Comparison of ENCODE assay signal across 21 mouse cellular contexts in the genomic region with DNA sequence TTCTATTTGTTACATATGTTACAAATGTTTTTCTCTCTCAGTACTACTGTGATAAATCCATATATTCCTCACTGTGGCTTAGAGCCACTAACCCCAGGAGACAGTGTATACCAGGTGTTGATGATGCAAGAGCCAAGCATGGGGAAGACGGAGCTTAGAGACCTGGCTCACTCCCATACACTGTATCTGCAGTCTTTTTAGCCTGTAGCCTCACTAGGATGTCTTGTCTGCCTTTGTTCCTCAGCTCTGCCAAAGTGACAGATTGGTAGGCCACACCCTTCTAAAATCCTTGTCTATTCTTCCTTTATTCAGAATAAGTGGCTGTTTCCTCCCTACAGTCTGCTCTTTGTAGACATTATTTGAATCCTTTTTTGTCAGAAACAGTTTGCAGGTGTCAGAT. TPM values are rescaled to one million over a fixed set of nuclear protein-coding genes. Genes with fewer than 3 reads are reported as not detected.
DNase-seq lines count a peak whose midpoint lies in the region; ATAC-seq and TF ChIP-seq lines count a peak whose summit lies in the region.
"Had no signal": no experiment of that assay in that cellular context is flagged by ENCODE, and none has a peak within 500 bp of the region (broad histone marks: within the 10 kb centered on the region; RNA-seq: fewer than 3 reads in every experiment).

No protein-coding gene starts in this region.

- H3K9ac ChIP-seq in hindbrain, embryonic 16.5 days (ENCODE audit: low read depth, low read length), result no peak overlapping the region
- H3K9ac ChIP-seq in hindbrain, embryonic 12.5 days, result no peak overlapping the region
- no peak overlapping the region for H3K9ac ChIP-seq in intestine, postnatal 0 days (ENCODE audit: low read depth, low read length)
- H3K9ac ChIP-seq: heart, embryonic 15.5 days; neural tube, embryonic 12.5 days had no signal

- TF ChIP-seq POLR2A in cerebellum, adult 2 months (IDR thresholded peaks at IDR 0.05; ENCODE audit: borderline replicate concordance, insufficient read depth, low read length), result no peak

- H3K27me3 ChIP-seq in cerebellum, adult 2 months (ENCODE audit: control insufficient read depth, insufficient read depth, low read length), result no peaks in the 10 kb centered on the region
- no peaks in the 10 kb centered on the region for H3K27me3 ChIP-seq in hindbrain, embryonic 16.5 days (replicated peaks; ENCODE audit: control insufficient read depth, insufficient read depth, low read length)
- no peaks in the 10 kb centered on the region for H3K27me3 ChIP-seq in hindbrain, embryonic 12.5 days
- H3K27me3 ChIP-seq in intestine, postnatal 0 days (replicated peaks; ENCODE audit: control insufficient read depth, insufficient read depth, low read length), result no peaks in the 10 kb centered on the region
- H3K27me3 ChIP-seq: heart, embryonic 15.5 days; megakaryocyte, embryonic 14.5 days; neural tube, embryonic 12.5 days had no signal

- ATAC-seq in hindbrain, embryonic 16.5 days, result 0 out of 2 replicates have a peak, but pooled peaks have one; percentile 32
- no peak for ATAC-seq in hindbrain, embryonic 12.5 days (ENCODE audit: low FRiP score)
- ATAC-seq in intestine, postnatal 0 days, result no peak

- H3K4me1 ChIP-seq in cerebellum, adult 2 months (ENCODE audit: control insufficient read depth, insufficient read depth, low read length), result peaks cover 24% of the 10 kb centered on the region
- no peaks in the 10 kb centered on the region for H3K4me1 ChIP-seq in hindbrain, embryonic 16.5 days (ENCODE audit: control insufficient read depth, insufficient read depth, low read depth, low read length)
- H3K4me1 ChIP-seq in hindbrain, embryonic 12.5 days, result no peaks in the 10 kb centered on the region
- no peaks in the 10 kb centered on the region for H3K4me1 ChIP-seq in intestine, postnatal 0 days (replicated peaks; ENCODE audit: control insufficient read depth, insufficient read depth, low read length)
- H3K4me1 ChIP-seq: neural tube, embryonic 12.5 days had no signal

- TF ChIP-seq CTCF in cerebellum, adult 2 months (IDR thresholded peaks at IDR 0.05; ENCODE audit: borderline replicate concordance, insufficient read depth, low read depth, low read length), result no peak
- TF ChIP-seq CTCF in intestine, postnatal 0 days (IDR thresholded peaks at IDR 0.05; ENCODE audit: low read depth), result no peak

- no peak overlapping the region for H3K4me3 ChIP-seq in cerebellum, adult 2 months (replicated peaks; ENCODE audit: insufficient read depth, low read depth, low read length)
- H3K4me3 ChIP-seq in hindbrain, embryonic 16.5 days (ENCODE audit: low read length), result no peak overlapping the region
- no peak overlapping the region for H3K4me3 ChIP-seq in hindbrain, embryonic 12.5 days
- H3K4me3 ChIP-seq in intestine, postnatal 0 days (ENCODE audit: low read depth, low read length), result no peak overlapping the region
- H3K4me3 ChIP-seq: heart, embryonic 15.5 days; megakaryocyte, embryonic 14.5 days; neural tube, embryonic 12.5 days had no signal

- H3K4me2 ChIP-seq in hindbrain, embryonic 16.5 days (ENCODE audit: low read length), result no peak overlapping the region
- no peak overlapping the region for H3K4me2 ChIP-seq in hindbrain, embryonic 12.5 days (replicated peaks)
- no peak overlapping the region for H3K4me2 ChIP-seq in intestine, postnatal 0 days (replicated peaks; ENCODE audit: low read depth)
- H3K4me2 ChIP-seq: heart, embryonic 15.5 days; liver, embryonic 11.5 days; neural tube, embryonic 12.5 days had no signal

- no peaks in the 10 kb centered on the region for H3K9me3 ChIP-seq in hindbrain, embryonic 16.5 days (ENCODE audit: control insufficient read depth, low read length)
- H3K9me3 ChIP-seq in hindbrain, embryonic 12.5 days (replicated peaks), result no peaks in the 10 kb centered on the region
- no peaks in the 10 kb centered on the region for H3K9me3 ChIP-seq in intestine, postnatal 0 days (ENCODE audit: control insufficient read depth)
- H3K9me3 ChIP-seq: G1E; heart, embryonic 15.5 days; megakaryocyte, embryonic 14.5 days; neural tube, embryonic 12.5 days had no signal

- H3K27ac ChIP-seq in cerebellum, adult 2 months (ENCODE audit: insufficient read depth, low read length), result peak overlapping the region; percentile 64; the same call in 1 of the 2 replicates
- no peak overlapping the region for H3K27ac ChIP-seq in hindbrain, embryonic 16.5 days (ENCODE audit: low read depth, low read length)
- no peak overlapping the region for H3K27ac ChIP-seq in hindbrain, embryonic 12.5 days
- no peak overlapping the region for H3K27ac ChIP-seq in intestine, postnatal 0 days (ENCODE audit: low read depth, low read length)
- H3K27ac ChIP-seq: heart, embryonic 15.5 days; neural tube, embryonic 12.5 days had no signal

- H3K36me3 ChIP-seq in hindbrain, embryonic 16.5 days (ENCODE audit: control insufficient read depth, insufficient read depth, low read length), result no peaks in the 10 kb centered on the region; the same call in 1 of the 2 replicates
- H3K36me3 ChIP-seq in hindbrain, embryonic 12.5 days, result peaks cover 45% of the 10 kb centered on the region
- H3K36me3 ChIP-seq in intestine, postnatal 0 days (ENCODE audit: control insufficient read depth, insufficient read depth), result peaks cover 17% of the 10 kb centered on the region; the same call in 1 of the 2 replicates
- H3K36me3 ChIP-seq: heart, embryonic 15.5 days had no signal

- WGBS in cerebellum, adult 2 months, result 3% methylated on average over 1 of the region's 1 CpGs
- 58% methylated on average over 1 of the region's 1 CpGs for WGBS in hindbrain, embryonic 16.5 days
- 88% methylated on average over 1 of the region's 1 CpGs for WGBS in hindbrain, embryonic 12.5 days
- WGBS in intestine, postnatal 0 days, result 76% methylated on average over 1 of the region's 1 CpGs

- peak in 1 of 2 experiments; percentile 75 for DNase-seq in cerebellum, adult 2 months
- DNase-seq in cerebellum, postnatal 4 days (ENCODE audit: low spot score in 2 of 2), result no peak
- DNase-seq in ZHBTc4 (ENCODE audit: low read depth, low spot score), result peak; percentile 17
- peak; percentile 36 to 66 for DNase-seq in cerebellum, postnatal 14 days
- no peak for DNase-seq in embryo, embryonic 11 days
- DNase-seq: adrenal gland, postnatal 36 days; gastrocnemius, postnatal 14 days; heart, postnatal 4 days; kidney, adult 2 months; kidney, postnatal 25 days; lung, adult 18-20 months; right cerebral cortex, adult 18-20 months; thymus, postnatal 25 days had no signal

RNA-seq across cellular contexts. Expression of gene Vac14, which starts 37.4 kb away (rescaled TPM):
- polyA plus RNA-seq in cerebellum, adult 2 months (2012; rRNA removed), result 37.6 and 39.9 TPM in 2 replicates
- 29.9 and 31.2 TPM in 2 replicates for polyA plus RNA-seq in hindbrain, embryonic 16.5 days (2015; fragmentation: Nextera tagmentation; extraction: Ambion mirVana)
- 29.5 and 29.7 TPM in 2 replicates for polyA plus RNA-seq in hindbrain, embryonic 12.5 days (2016; fragmentation: Nextera tagmentation; extraction: Ambion mirVana)
- 14.4 and 14.8 TPM in 2 replicates for polyA plus RNA-seq in intestine, postnatal 0 days (2015; fragmentation: Nextera tagmentation; extraction: Ambion mirVana)

Comparison
In these comparisons a context has a peak if more than half of its experiments do, and no peak if none do; other contexts are left out.
1. DNase-seq: peak in ZHBTc4 (single experiment) and cerebellum, postnatal 14 days (2 of 2); none in cerebellum, postnatal 4 days (0 of 2) and embryo, embryonic 11 days (single experiment).